Mouse (Mus musculus): Measurements from ENCODE around the gene Socs4.

- no peak for TF ChIP-seq CTCF (IDR thresholded peaks at IDR 0.05; ENCODE audit: extremely low read depth, insufficient read length, insufficient replicate concordance, low read depth, low read length)
- TF ChIP-seq POLR2A (IDR thresholded peaks at IDR 0.05; ENCODE audit: low read depth, low read length) = no peak
Observed at GRCm38 (mm10) chr14:47281535-47281934, 4.8 kb downstream of the Socs4 start.

Measured in small intestine, adult 2 months (tissue).